Mouse (Mus musculus): ENCODE measurements around the gene Gm7579. TPM values are rescaled to one million over a fixed set of nuclear protein-coding genes. Genes with fewer than 3 reads are reported as not detected.
"Not testable (repeated sequence)": the region's sequence is repeated elsewhere in the genome, so short reads cannot be mapped to it uniquely, and the experiment has no call there.

Gene Gm7579
- polyA plus RNA-seq, 1 experiment from 2014 or later = not detected

GRCm38 (mm10) chr7:142201064-142201463 is 10.6 kb upstream of the Gm7579 start, which contains the start of gene Krtap5-3:
Krtap5-3 (plus strand) TSS chr7:142201364.
- Histone ChIP-seq H3K27ac (ENCODE audit: low read length) (no peak within 1 kb of the TSS), H3K4me1 (ENCODE audit: control insufficient read depth, insufficient read depth, low read length) (no peaks in the 10 kb centered on the region), H3K4me2 (ENCODE audit: low read depth, low read length) (no peak within 1 kb of the TSS), H3K4me3 (ENCODE audit: low read length) (no peak within 1 kb of the TSS), H3K9ac (ENCODE audit: low read length) (no peak within 1 kb of the TSS), H3K36me3 (ENCODE audit: control insufficient read depth, insufficient read depth) (no peaks in the 10 kb centered on the region), H3K27me3 (ENCODE audit: control insufficient read depth, insufficient read depth, low read length) (no peaks in the 10 kb centered on the region), H3K9me3 (replicated peaks; ENCODE audit: control insufficient read depth, low read length) (no peaks in the 10 kb centered on the region)
- WGBS = 43% methylated on average over 1 of the region's 1 CpGs
- no peak for ATAC-seq (replicated peaks; ENCODE audit: extremely low read depth, insufficient read depth, low FRiP score)

GRCm38 (mm10) chr7:142205488-142205887 is 6.2 kb upstream of the Gm7579 start:
- no peaks in the 10 kb centered on the region for H3K4me1 ChIP-seq (ENCODE audit: control insufficient read depth, insufficient read depth, low read length)
- no peaks in the 10 kb centered on the region for H3K9me3 ChIP-seq (replicated peaks; ENCODE audit: control insufficient read depth, low read length)
- H3K4me2 ChIP-seq (ENCODE audit: low read depth, low read length) = no peak overlapping the region
- H3K27ac ChIP-seq (ENCODE audit: low read length) = no peak overlapping the region
- no peak overlapping the region for H3K4me3 ChIP-seq (ENCODE audit: low read length)
- ATAC-seq (replicated peaks; ENCODE audit: extremely low read depth, insufficient read depth, low FRiP score) = no peak
- H3K9ac ChIP-seq (ENCODE audit: low read length) = no peak overlapping the region
- no peaks in the 10 kb centered on the region for H3K27me3 ChIP-seq (ENCODE audit: control insufficient read depth, insufficient read depth, low read length)
- H3K36me3 ChIP-seq (ENCODE audit: control insufficient read depth, insufficient read depth) = no peaks in the 10 kb centered on the region

GRCm38 (mm10) chr7:142206891-142207290 is 4.8 kb upstream of the Gm7579 start:
- H3K36me3 ChIP-seq (ENCODE audit: control insufficient read depth, insufficient read depth); H3K4me1 ChIP-seq (ENCODE audit: control insufficient read depth, insufficient read depth, low read length); H3K4me2 ChIP-seq (ENCODE audit: low read depth, low read length); H3K27ac ChIP-seq (ENCODE audit: low read length); H3K4me3 ChIP-seq (ENCODE audit: low read length); H3K9ac ChIP-seq (ENCODE audit: low read length); H3K9me3 ChIP-seq (replicated peaks; ENCODE audit: control insufficient read depth, low read length); ATAC-seq (replicated peaks; ENCODE audit: extremely low read depth, insufficient read depth, low FRiP score); H3K27me3 ChIP-seq (ENCODE audit: control insufficient read depth, insufficient read depth, low read length): not testable (repeated sequence)
- WGBS = 79% methylated on average over 5 of the region's 5 CpGs

GRCm38 (mm10) chr7:142212136-142212535 is 477 bp downstream of the Gm7579 start:
- not testable (repeated sequence) for H3K27ac ChIP-seq (ENCODE audit: low read length); H3K9ac ChIP-seq (ENCODE audit: low read length); H3K9me3 ChIP-seq (replicated peaks; ENCODE audit: control insufficient read depth, low read length); H3K27me3 ChIP-seq (ENCODE audit: control insufficient read depth, insufficient read depth, low read length); H3K4me1 ChIP-seq (ENCODE audit: control insufficient read depth, insufficient read depth, low read length); ATAC-seq (replicated peaks; ENCODE audit: extremely low read depth, insufficient read depth, low FRiP score); H3K4me3 ChIP-seq (ENCODE audit: low read length); H3K4me2 ChIP-seq (ENCODE audit: low read depth, low read length); H3K36me3 ChIP-seq (ENCODE audit: control insufficient read depth, insufficient read depth)
- WGBS = 59% methylated on average over 1 of the region's 1 CpGs

GRCm38 (mm10) chr7:142224518-142224917 is 12.9 kb downstream of the Gm7579 start:
- Histone ChIP-seq H3K4me1 (ENCODE audit: control insufficient read depth, insufficient read depth, low read length) (no peaks in the 10 kb centered on the region), H3K27me3 (ENCODE audit: control insufficient read depth, insufficient read depth, low read length) (no peaks in the 10 kb centered on the region), H3K4me3 (ENCODE audit: low read length) (no peak overlapping the region), H3K36me3 (ENCODE audit: control insufficient read depth, insufficient read depth) (no peaks in the 10 kb centered on the region), H3K9me3 (replicated peaks; ENCODE audit: control insufficient read depth, low read length) (no peaks in the 10 kb centered on the region), H3K27ac (ENCODE audit: low read length) (no peak overlapping the region), H3K9ac (ENCODE audit: low read length) (no peak overlapping the region), H3K4me2 (ENCODE audit: low read depth, low read length) (no peak overlapping the region)
- 31% methylated on average over 2 of the region's 2 CpGs for WGBS
- no peak for ATAC-seq (replicated peaks; ENCODE audit: extremely low read depth, insufficient read depth, low FRiP score)

- not testable (repeated sequence) for H3K9me3 ChIP-seq (replicated peaks; ENCODE audit: control insufficient read depth, low read length); H3K4me3 ChIP-seq (ENCODE audit: low read length); H3K27ac ChIP-seq (ENCODE audit: low read length); H3K4me2 ChIP-seq (ENCODE audit: low read depth, low read length); H3K4me1 ChIP-seq (ENCODE audit: control insufficient read depth, insufficient read depth, low read length); ATAC-seq (replicated peaks; ENCODE audit: extremely low read depth, insufficient read depth, low FRiP score); H3K27me3 ChIP-seq (ENCODE audit: control insufficient read depth, insufficient read depth, low read length); H3K36me3 ChIP-seq (ENCODE audit: control insufficient read depth, insufficient read depth); H3K9ac ChIP-seq (ENCODE audit: low read length)
- WGBS = 39% methylated on average over 3 of the region's 3 CpGs
These were observed 18.2 kb downstream of the Gm7579 start, which contains the start of gene Krtap5-5 for GRCm38 (mm10) chr7:142229871-142230270. Krtap5-5 (minus strand) TSS chr7:142229971.

GRCm38 (mm10) chr7:142231540-142231939 is 19.9 kb downstream of the Gm7579 start:
- no peak overlapping the region for H3K4me3 ChIP-seq (ENCODE audit: low read length)
- H3K4me1 ChIP-seq (ENCODE audit: control insufficient read depth, insufficient read depth, low read length) = no peaks in the 10 kb centered on the region
- no peak overlapping the region for H3K27ac ChIP-seq (ENCODE audit: low read length)
- H3K27me3 ChIP-seq (ENCODE audit: control insufficient read depth, insufficient read depth, low read length) = no peaks in the 10 kb centered on the region
- 11% methylated on average over 1 of the region's 1 CpGs for WGBS
- no peaks in the 10 kb centered on the region for H3K36me3 ChIP-seq (ENCODE audit: control insufficient read depth, insufficient read depth)
- peaks cover 6% of the 10 kb centered on the region for H3K9me3 ChIP-seq (replicated peaks; ENCODE audit: control insufficient read depth, low read length)
- H3K4me2 ChIP-seq (ENCODE audit: low read depth, low read length) = no peak overlapping the region
- no peak overlapping the region for H3K9ac ChIP-seq (ENCODE audit: low read length)
- no peak for ATAC-seq (replicated peaks; ENCODE audit: extremely low read depth, insufficient read depth, low FRiP score)

GRCm38 (mm10) chr7:142240978-142241377 is 29.3 kb downstream of the Gm7579 start, which contains the start of gene Gm40460:
Gm40460 (minus strand) TSS chr7:142241078.
- ATAC-seq (replicated peaks; ENCODE audit: extremely low read depth, insufficient read depth, low FRiP score) = no peak
- 28% methylated on average over 2 of the region's 2 CpGs for WGBS

GRCm38 (mm10) chr7:142249824-142250223 is 38.2 kb downstream of the Gm7579 start:
- no peak for ATAC-seq (replicated peaks; ENCODE audit: extremely low read depth, insufficient read depth, low FRiP score)
- Histone ChIP-seq H3K9ac (ENCODE audit: low read length) (no peak overlapping the region), H3K4me3 (ENCODE audit: low read length) (no peak overlapping the region), H3K4me2 (ENCODE audit: low read depth, low read length) (no peak overlapping the region), H3K9me3 (replicated peaks; ENCODE audit: control insufficient read depth, low read length) (no peaks in the 10 kb centered on the region), H3K27ac (ENCODE audit: low read length) (no peak overlapping the region), H3K4me1 (ENCODE audit: control insufficient read depth, insufficient read depth, low read length) (no peaks in the 10 kb centered on the region), H3K27me3 (ENCODE audit: control insufficient read depth, insufficient read depth, low read length) (0 out of 2 replicates have a peak, but pooled peaks cover 2% of the 10 kb centered on the region), H3K36me3 (ENCODE audit: control insufficient read depth, insufficient read depth) (no peaks in the 10 kb centered on the region)
- WGBS = 2% methylated on average over 1 of the region's 1 CpGs

More at GRCm38 (mm10) chr7:142240978-142241377, 29.3 kb downstream of the Gm7579 start, which contains the start of gene Gm40460:
- Histone ChIP-seq H3K9me3 (replicated peaks; ENCODE audit: control insufficient read depth, low read length) (peaks cover 2% of the 10 kb centered on the region; the same call in 1 of the 2 replicates), H3K27ac (ENCODE audit: low read length) (no peak within 1 kb of the TSS), H3K4me1 (ENCODE audit: control insufficient read depth, insufficient read depth, low read length) (no peaks in the 10 kb centered on the region), H3K36me3 (ENCODE audit: control insufficient read depth, insufficient read depth) (no peaks in the 10 kb centered on the region), H3K4me3 (ENCODE audit: low read length) (no peak within 1 kb of the TSS), H3K4me2 (ENCODE audit: low read depth, low read length) (no peak within 1 kb of the TSS), H3K27me3 (ENCODE audit: control insufficient read depth, insufficient read depth, low read length) (0 out of 2 replicates have a peak, but pooled peaks cover 2% of the 10 kb centered on the region), H3K9ac (ENCODE audit: low read length) (no peak within 1 kb of the TSS)
